Mouse (Mus musculus) liver, adult 2 months (tissue): ENCODE results near the gene Vav2. TPM values are rescaled to one million over a fixed set of nuclear protein-coding genes. Genes with fewer than 3 reads are reported as not detected.
A peak's percentile ranks its signal among the peaks of the same experiment; 100 is the strongest.

ENCODE experiments used
- DNase-seq: peaks from one replicate; pipeline ENCODE4 v3.0.0-alpha.2; 2011; ENCODE audit warnings: low read depth, low spot score; ENCODE audit errors: extremely low read depth
- H3K27ac ChIP-seq: fragments of 200-500 bp; replicated peaks from 2 replicates; pipeline ENCODE4 v1.5.1; 2012; ENCODE audit warnings: low read depth, mild to moderate bottlenecking, control low read depth, inconsistent platforms, low read length; ENCODE audit not compliant: insufficient read depth
- H3K27me3 ChIP-seq: fragments of 200-500 bp; 2 replicates; pipeline ENCODE4 v1.6.1; 2012; ENCODE audit warnings: mild to moderate bottlenecking, moderate library complexity, low read length, inconsistent platforms; ENCODE audit not compliant: control insufficient read depth, insufficient read depth
- H3K36me3 ChIP-seq: fragments of 200-500 bp; 2 replicates; pipeline ENCODE4 v1.6.1; 2012; ENCODE audit warnings: low read length, inconsistent platforms; ENCODE audit not compliant: control insufficient read depth, insufficient read depth
- H3K4me1 ChIP-seq: fragments of 200-500 bp; 2 replicates; pipeline ENCODE4 v1.6.1; 2011; ENCODE audit warnings: low read length; ENCODE audit not compliant: control insufficient read depth, insufficient read depth
- H3K4me3 ChIP-seq: fragments of 200-500 bp; 2 replicates; pipeline ENCODE4 v1.5.1; 2011; ENCODE audit warnings: low read depth, mild to moderate bottlenecking, control low read depth, low read length, moderate library complexity; ENCODE audit not compliant: insufficient read depth
- H3K79me2 ChIP-seq: fragments of 200-500 bp; 2 replicates; pipeline ENCODE4 v1.6.1; 2012; ENCODE audit warnings: inconsistent platforms, mild to moderate bottlenecking, low read length, moderate library complexity; ENCODE audit not compliant: control insufficient read depth, insufficient read depth
- H3K9ac ChIP-seq: fragments of 200-500 bp; 2 replicates; pipeline ENCODE4 v1.6.1; 2012; ENCODE audit warnings: low read depth, mild to moderate bottlenecking, control low read depth, inconsistent platforms, low read length
- CTCF ChIP-seq: fragments of 200-500 bp; IDR thresholded peaks from 2 replicates; pipeline ENCODE4 v1.5.1; 2011; ENCODE audit warnings: low read depth, low read length, control low read depth
- POLR2A ChIP-seq: fragments of 200-500 bp; IDR thresholded peaks from 2 replicates; pipeline ENCODE4 v1.6.1; 2011; ENCODE audit warnings: low read length, control low read depth; ENCODE audit not compliant: insufficient read depth; ENCODE audit errors: extremely low read depth
- WGBS: fragments of 180-500 bp; shearing (Covaris S2); methylation state at CpG from one replicate; pipeline ENCODE4 v1.1.7; 2018; 5-methylcytosine and 5-hydroxymethylcytosine counted together
- polyA plus RNA-seq: library from polyadenylated mRNA; depleted of rRNA; stranded (reverse); fragments of >200 nt; gene quantifications from 2 replicates; pipeline ENCODE4 v1.2.3, GENCODE M21; 2012
- total RNA-seq: library from RNA; depleted of rRNA; stranded (reverse); fragments of >200 nt; gene quantifications from 2 replicates; pipeline ENCODE4 v1.2.3, GENCODE M21; 2014

Gene Vav2
- total and polyA plus RNA-seq, 2 experiments = 17.6 to 26.0 TPM

DNA sequence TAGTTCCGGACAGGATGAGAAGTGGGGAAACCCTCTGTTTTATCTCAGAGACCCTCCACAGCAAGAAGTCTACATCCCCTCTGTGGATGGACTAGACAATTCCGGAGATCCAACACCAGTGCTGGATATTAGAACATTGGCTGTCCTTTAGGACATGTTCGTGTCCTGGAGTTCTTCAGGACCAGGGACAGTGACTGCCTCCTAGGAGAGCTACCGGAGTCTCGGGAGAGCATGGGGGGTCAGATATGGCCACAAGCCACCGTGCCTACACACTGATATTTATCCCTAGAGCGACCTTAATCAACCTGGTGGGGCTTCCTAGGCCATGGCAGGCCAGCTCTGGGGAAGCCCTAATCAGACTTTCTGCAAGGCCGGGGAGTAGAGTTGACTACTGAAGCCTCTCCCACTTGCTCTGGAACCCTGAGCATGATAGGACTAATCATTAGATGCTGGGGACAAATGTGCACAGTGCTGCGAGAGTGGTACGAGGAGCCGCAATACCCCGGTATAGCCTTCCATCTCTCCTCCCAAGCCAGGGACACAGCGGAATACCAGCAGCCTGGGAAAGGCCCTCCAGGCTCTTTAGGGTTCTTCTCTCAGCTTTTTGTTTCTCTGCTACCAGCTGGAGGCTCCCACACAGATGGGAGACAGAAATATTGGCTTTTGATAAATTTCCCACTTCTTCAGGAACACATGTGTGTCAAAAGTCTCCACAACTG lies 125.9 kb downstream of the Vav2 start:
- H3K36me3 ChIP-seq = no peaks in the 10 kb centered on the region
- no peaks in the 10 kb centered on the region for H3K27me3 ChIP-seq
- 92% methylated on average over 13 of the region's 13 CpGs for WGBS
- peaks cover 3% of the 10 kb centered on the region; the same call in 1 of the 2 replicates for H3K4me1 ChIP-seq
- DNase-seq = no peak
- H3K4me3 ChIP-seq = no peak overlapping the region
- H3K9ac ChIP-seq = no peak overlapping the region
- H3K27ac ChIP-seq = no peak overlapping the region
- TF ChIP-seq POLR2A (no peak), CTCF (no peak)
- H3K79me2 ChIP-seq = peaks cover 4% of the 10 kb centered on the region; the same call in 1 of the 2 replicates

DNA sequence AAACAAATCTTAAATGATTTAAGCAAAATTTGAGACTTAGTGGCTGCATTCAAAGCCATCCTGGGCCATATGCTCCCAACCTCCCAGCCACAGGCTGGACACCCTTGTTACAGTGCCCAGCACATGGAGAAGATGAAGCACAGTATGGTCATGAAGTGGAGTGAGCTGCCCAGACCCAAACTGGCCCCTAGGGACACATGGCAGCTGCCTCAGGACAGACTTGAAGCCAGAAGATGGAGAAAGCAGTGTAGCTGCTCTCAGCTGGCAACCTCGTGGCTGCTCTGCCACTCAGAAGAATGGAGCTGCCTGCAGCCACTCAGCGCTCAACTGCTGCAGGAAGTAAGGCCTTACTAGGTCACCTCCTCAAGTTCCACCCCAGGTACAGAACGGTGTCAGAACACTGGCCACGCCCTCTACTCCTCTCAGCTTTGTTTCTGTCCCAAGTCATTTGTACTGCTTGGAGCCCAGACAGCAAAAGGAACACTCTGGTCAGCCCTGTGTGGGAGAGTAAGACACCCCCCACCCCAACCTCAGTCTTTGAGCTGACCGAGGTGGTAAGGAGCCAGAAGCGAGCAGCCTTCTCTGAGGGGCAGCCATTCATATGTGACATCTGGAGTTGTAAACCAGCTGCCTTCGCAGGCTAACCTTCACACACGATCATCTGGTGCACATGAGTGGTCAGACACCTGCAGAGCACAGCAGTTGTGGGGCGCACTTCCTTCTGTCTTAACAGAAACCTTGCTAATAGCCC lies 130.0 kb downstream of the Vav2 start:
- no peaks in the 10 kb centered on the region for H3K27me3 ChIP-seq
- H3K9ac ChIP-seq = no peak overlapping the region
- DNase-seq = no peak
- no peak for TF ChIP-seq CTCF
- TF ChIP-seq POLR2A = no peak
- WGBS = 92% methylated on average over 9 of the region's 9 CpGs
- no peaks in the 10 kb centered on the region; the same call in 1 of the 2 replicates for H3K79me2 ChIP-seq
- no peak overlapping the region for H3K4me3 ChIP-seq
- no peak overlapping the region for H3K27ac ChIP-seq
- no peaks in the 10 kb centered on the region for H3K36me3 ChIP-seq
- H3K4me1 ChIP-seq = no peaks in the 10 kb centered on the region

GRCm38 (mm10) chr2:27294777-27295176 lies 132.1 kb downstream of the Vav2 start:
- DNase-seq = no peak
- 97% methylated on average over 3 of the region's 3 CpGs for WGBS
- H3K36me3 ChIP-seq = no peaks in the 10 kb centered on the region

DNA sequence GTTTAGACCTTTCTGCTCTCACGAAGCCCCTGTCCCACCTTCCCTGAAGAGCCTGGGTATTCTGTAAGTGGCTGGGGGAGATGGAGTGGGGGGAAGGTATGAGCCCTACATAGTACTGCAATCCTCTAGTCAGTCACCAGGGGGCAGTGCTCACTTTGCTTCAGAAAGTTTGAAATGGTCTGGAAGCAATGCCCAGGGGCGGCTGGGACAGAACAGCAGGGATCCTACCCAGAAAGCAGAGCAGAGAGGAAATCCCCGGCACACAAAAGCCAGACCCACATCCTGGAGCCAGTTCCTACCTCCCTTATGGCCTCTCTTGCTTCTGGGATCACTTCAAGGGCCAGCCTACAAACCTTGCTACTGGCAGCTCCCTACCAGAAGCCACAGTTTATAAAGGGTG lies 137.8 kb downstream of the Vav2 start:
- 37% methylated on average over 3 of the region's 3 CpGs for WGBS
- H3K27me3 ChIP-seq = no peaks in the 10 kb centered on the region
- peak; percentile 45 for DNase-seq
- peaks cover 2% of the 10 kb centered on the region; the same call in 1 of the 2 replicates for H3K36me3 ChIP-seq
- H3K79me2 ChIP-seq = 0 out of 2 replicates have a peak, but pooled peaks cover 4% of the 10 kb centered on the region
- no peak overlapping the region for H3K4me3 ChIP-seq
- peak; percentile 69 for TF ChIP-seq CTCF
- TF ChIP-seq POLR2A = no peak
- no peak overlapping the region for H3K27ac ChIP-seq
- H3K4me1 ChIP-seq = peaks cover 10% of the 10 kb centered on the region; the same call in 1 of the 2 replicates
- no peak overlapping the region for H3K9ac ChIP-seq

More at GRCm38 (mm10) chr2:27294777-27295176, 132.1 kb downstream of the Vav2 start:
- no peaks in the 10 kb centered on the region for H3K79me2 ChIP-seq
- no peak overlapping the region for H3K9ac ChIP-seq
- no peak overlapping the region for H3K4me3 ChIP-seq
- H3K27me3 ChIP-seq = no peaks in the 10 kb centered on the region
- H3K27ac ChIP-seq = no peak overlapping the region
- H3K4me1 ChIP-seq = no peaks in the 10 kb centered on the region
- TF ChIP-seq CTCF = no peak
- TF ChIP-seq POLR2A = no peak

DNA sequence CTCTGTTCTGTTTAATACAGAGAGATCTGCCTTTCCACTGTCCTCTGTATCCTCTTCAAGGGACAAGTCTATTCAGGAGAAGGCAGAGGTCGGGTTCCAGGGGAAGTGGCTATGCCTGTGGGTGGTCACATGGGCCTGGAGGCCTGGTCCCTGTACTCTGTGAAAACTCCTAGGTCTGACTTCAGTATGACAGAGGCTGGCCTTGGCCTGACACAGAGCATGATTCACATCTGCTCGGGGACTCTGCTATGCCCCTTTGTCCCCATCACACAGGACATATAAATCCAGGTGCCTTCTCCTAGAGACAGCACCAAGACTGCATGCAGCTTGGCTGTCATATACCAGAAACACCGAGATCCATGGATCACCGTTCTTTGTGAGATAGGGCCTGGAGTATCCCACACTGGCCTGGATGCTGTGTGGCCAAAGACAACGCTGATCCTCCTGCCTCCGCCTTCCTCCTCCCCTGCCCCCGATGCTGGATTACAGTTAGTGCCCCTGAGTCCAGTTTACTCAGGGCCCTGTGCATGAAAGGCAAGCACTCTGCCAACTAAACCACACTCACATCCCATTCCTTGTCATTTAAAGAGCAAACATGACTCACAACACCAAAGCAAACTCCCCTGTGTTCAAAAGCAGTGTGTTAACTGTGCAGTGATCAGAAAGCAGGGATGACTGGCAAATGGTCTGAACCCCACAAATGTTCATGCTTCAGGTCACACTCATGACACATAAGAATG lies 139.7 kb downstream of the Vav2 start:
- Histone ChIP-seq H3K4me3 (no peak overlapping the region), H3K9ac (no peak overlapping the region), H3K27me3 (no peaks in the 10 kb centered on the region), H3K4me1 (peaks cover 10% of the 10 kb centered on the region; the same call in 1 of the 2 replicates), H3K27ac (no peak overlapping the region), H3K36me3 (peaks cover 2% of the 10 kb centered on the region; the same call in 1 of the 2 replicates), H3K79me2 (0 out of 2 replicates have a peak, but pooled peaks cover 4% of the 10 kb centered on the region)
- no peak for DNase-seq
- 77% methylated on average over 7 of the region's 7 CpGs for WGBS
- TF ChIP-seq POLR2A (no peak), CTCF (no peak)
